Mouse (Mus musculus) forebrain, embryonic 11.5 days (tissue): ENCODE data around the gene Slc38a10. TPM values are rescaled to one million over a fixed set of nuclear protein-coding genes. Genes with fewer than 3 reads are reported as not detected.

Source experiments
- ATAC-seq: fragments of 200-750 bp; cut with Nextera tagmentation; replicated peaks from 2 replicates; pipeline ENCODE4 v1.8.0; 2017; ENCODE audit warnings: moderate TSS enrichment; ENCODE audit not compliant: low FRiP score
- DNase-seq: peaks from one replicate; pipeline ENCODE4 v3.0.0-alpha.2; 2017; ENCODE audit warnings: low spot score
- H3K27ac ChIP-seq: fragments of 300-500 bp; sonication (generic); 2 replicates; pipeline ENCODE4 v1.5.1; 2014; ENCODE audit warnings: low read depth, low read length
- H3K27me3 ChIP-seq: fragments of 300-500 bp; sonication (generic); 2 replicates; pipeline ENCODE4 v1.6.1; 2014; ENCODE audit warnings: mild to moderate bottlenecking, low read length, mixed read lengths; ENCODE audit not compliant: control insufficient read depth, insufficient read depth
- H3K36me3 ChIP-seq: fragments of 300-500 bp; sonication (generic); 2 replicates; pipeline ENCODE4 v1.6.1; 2014; ENCODE audit warnings: mild to moderate bottlenecking, low read length, moderate library complexity, mixed read lengths; ENCODE audit not compliant: control insufficient read depth, insufficient read depth
- H3K4me1 ChIP-seq: fragments of 300-500 bp; sonication (generic); replicated peaks from 2 replicates; pipeline ENCODE4 v1.6.1; 2014; ENCODE audit warnings: low read length, mixed read lengths; ENCODE audit not compliant: control insufficient read depth, insufficient read depth
- H3K4me2 ChIP-seq: fragments of 300-500 bp; sonication (generic); 2 replicates; pipeline ENCODE4 v1.6.1; 2014; ENCODE audit warnings: low read depth, mild to moderate bottlenecking, low read length, moderate library complexity, mixed read lengths; ENCODE audit not compliant: severe bottlenecking
- H3K4me3 ChIP-seq: fragments of 300-500 bp; sonication (generic); 2 replicates; pipeline ENCODE4 v1.5.1; 2014; ENCODE audit warnings: low read depth, low read length
- H3K9ac ChIP-seq: fragments of 300-500 bp; sonication (generic); 2 replicates; pipeline ENCODE4 v1.6.1; 2014; ENCODE audit warnings: low read length
- H3K9me3 ChIP-seq: fragments of 300-500 bp; sonication (generic); 2 replicates; pipeline ENCODE4 v1.6.1; 2016; ENCODE audit warnings: low read length, mixed read lengths; ENCODE audit not compliant: control insufficient read depth
- WGBS: fragments of 180-500 bp; shearing (Covaris S2); extraction: QIAGEN DNeasy Blood & Tissue Kit; methylation state at CpG from one replicate; pipeline ENCODE4 v1.1.7; 2014; 5-methylcytosine and 5-hydroxymethylcytosine counted together
- polyA plus RNA-seq: library from polyadenylated mRNA; unstranded; fragments of >200 nt; fragmentation: Nextera tagmentation; extraction: Ambion mirVana; gene quantifications from 2 replicates; pipeline ENCODE4 v1.2.1, GENCODE M21; 2014

The Slc38a10 gene
- polyA plus RNA-seq, 1 experiment from 2014 or later: 58.3 TPM

GRCm38 (mm10) chr11:120070286-120070930, 80.7 kb downstream of the Slc38a10 start:
- H3K27ac ChIP-seq: no peak overlapping the region
- no peaks in the 10 kb centered on the region for H3K9me3 ChIP-seq
- no peaks in the 10 kb centered on the region for H3K4me1 ChIP-seq
- 93% methylated on average over 27 of the region's 27 CpGs for WGBS
- H3K36me3 ChIP-seq: peaks cover 7% of the 10 kb centered on the region; the same call in 1 of the 2 replicates
- no peaks in the 10 kb centered on the region for H3K27me3 ChIP-seq
- no peak overlapping the region for H3K4me3 ChIP-seq
- ATAC-seq: no peak
- no peak overlapping the region for H3K4me2 ChIP-seq
- H3K9ac ChIP-seq: no peak overlapping the region
- DNase-seq: no peak

- H3K4me2 ChIP-seq: no peak overlapping the region
- no peaks in the 10 kb centered on the region for H3K27me3 ChIP-seq
- 66% methylated on average over 11 of the region's 11 CpGs for WGBS
- no peak for ATAC-seq
- no peak overlapping the region for H3K4me3 ChIP-seq
- H3K4me1 ChIP-seq: no peaks in the 10 kb centered on the region
- H3K36me3 ChIP-seq: peaks cover 7% of the 10 kb centered on the region; the same call in 1 of the 2 replicates
- no peak for DNase-seq
- H3K9ac ChIP-seq: no peak overlapping the region
- no peaks in the 10 kb centered on the region for H3K9me3 ChIP-seq
- H3K27ac ChIP-seq: no peak overlapping the region
These were observed 81.9 kb downstream of the Slc38a10 start for GRCm38 (mm10) chr11:120069261-120069660.

- no peak overlapping the region for H3K9ac ChIP-seq
- no peak overlapping the region for H3K4me2 ChIP-seq
- DNase-seq (no peak), ATAC-seq (no peak)
- no peak overlapping the region for H3K27ac ChIP-seq
- H3K9me3 ChIP-seq: no peaks in the 10 kb centered on the region
- H3K4me3 ChIP-seq: no peak overlapping the region
- peaks cover 7% of the 10 kb centered on the region; the same call in 1 of the 2 replicates for H3K36me3 ChIP-seq
- 41% methylated on average over 17 of the region's 17 CpGs for WGBS
- H3K4me1 ChIP-seq: no peaks in the 10 kb centered on the region
- H3K27me3 ChIP-seq: no peaks in the 10 kb centered on the region
These were observed 83.3 kb downstream of the Slc38a10 start for GRCm38 (mm10) chr11:120067834-120068233.

- ATAC-seq: no peak
- WGBS: 29% methylated on average over 10 of the region's 10 CpGs
- H3K27ac ChIP-seq: no peak overlapping the region
These were observed 85.9 kb downstream of the Slc38a10 start for GRCm38 (mm10) chr11:120065291-120065690.

GRCm38 (mm10) chr11:120064668-120065040, 86.5 kb downstream of the Slc38a10 start:
- Histone ChIP-seq H3K9ac (no peak overlapping the region), H3K4me2 (no peak overlapping the region), H3K4me1 (no peaks in the 10 kb centered on the region), H3K4me3 (no peak overlapping the region), H3K27ac (no peak overlapping the region), H3K36me3 (0 out of 2 replicates have a peak, but pooled peaks cover 2% of the 10 kb centered on the region), H3K27me3 (no peaks in the 10 kb centered on the region), H3K9me3 (no peaks in the 10 kb centered on the region)
- ATAC-seq (no peak), DNase-seq (no peak)
- 87% methylated on average over 11 of the region's 11 CpGs for WGBS

More at GRCm38 (mm10) chr11:120065291-120065690, 85.9 kb downstream of the Slc38a10 start:
- Histone ChIP-seq H3K4me3 (no peak overlapping the region), H3K9me3 (no peaks in the 10 kb centered on the region), H3K4me1 (no peaks in the 10 kb centered on the region), H3K36me3 (peaks cover 2% of the 10 kb centered on the region; the same call in 1 of the 2 replicates), H3K4me2 (no peak overlapping the region), H3K9ac (no peak overlapping the region), H3K27me3 (no peaks in the 10 kb centered on the region)
- DNase-seq: peak; percentile 72

GRCm38 (mm10) chr11:120064006-120064667, 87.0 kb downstream of the Slc38a10 start:
- ATAC-seq (no peak), DNase-seq (no peak)
- Histone ChIP-seq H3K4me1 (no peaks in the 10 kb centered on the region), H3K4me3 (no peak overlapping the region), H3K9ac (no peak overlapping the region), H3K4me2 (no peak overlapping the region), H3K27me3 (no peaks in the 10 kb centered on the region), H3K9me3 (no peaks in the 10 kb centered on the region), H3K36me3 (0 out of 2 replicates have a peak, but pooled peaks cover 2% of the 10 kb centered on the region), H3K27ac (no peak overlapping the region)
- 91% methylated on average over 13 of the region's 13 CpGs for WGBS

- no peaks in the 10 kb centered on the region for H3K27me3 ChIP-seq
- H3K9me3 ChIP-seq: no peaks in the 10 kb centered on the region
- 0 out of 2 replicates have a peak, but pooled peaks cover 2% of the 10 kb centered on the region for H3K36me3 ChIP-seq
- no peak overlapping the region for H3K4me3 ChIP-seq
- H3K4me2 ChIP-seq: no peak overlapping the region
- 89% methylated on average over 5 of the region's 5 CpGs for WGBS
- no peak overlapping the region for H3K27ac ChIP-seq
- DNase-seq (no peak), ATAC-seq (no peak)
- H3K9ac ChIP-seq: no peak overlapping the region
- H3K4me1 ChIP-seq: no peaks in the 10 kb centered on the region
These were observed 87.8 kb downstream of the Slc38a10 start for GRCm38 (mm10) chr11:120063326-120063725.

GRCm38 (mm10) chr11:120060634-120061033, 90.5 kb downstream of the Slc38a10 start:
- H3K4me1 ChIP-seq: no peaks in the 10 kb centered on the region
- DNase-seq: no peak
- no peaks in the 10 kb centered on the region for H3K27me3 ChIP-seq
- WGBS: 88% methylated on average over 8 of the region's 8 CpGs
- no peak overlapping the region for H3K9ac ChIP-seq
- no peaks in the 10 kb centered on the region for H3K36me3 ChIP-seq
- no peaks in the 10 kb centered on the region for H3K9me3 ChIP-seq
- H3K4me3 ChIP-seq: no peak overlapping the region
- H3K27ac ChIP-seq: no peak overlapping the region
- no peak for ATAC-seq
- no peak overlapping the region for H3K4me2 ChIP-seq
